Mouse (Mus musculus) lung, postnatal 0 days (tissue): Measurements from ENCODE around the gene Pcbp4.

Experiments used
- CTCF ChIP-seq: IDR thresholded peaks from 2 replicates; pipeline ENCODE4 v1.5.1; 2016; ENCODE audit warnings: antibody characterized with exemption, mild to moderate bottlenecking
- EP300 ChIP-seq: IDR thresholded peaks from 2 replicates; pipeline ENCODE4 v1.6.1; 2016; ENCODE audit warnings: antibody characterized with exemption, mild to moderate bottlenecking, control low read depth

GRCm38 (mm10) chr9:106483136-106483535, 30.0 kb downstream of the Pcbp4 start:
- TF ChIP-seq EP300 (no peak), CTCF (no peak)
